Mouse (Mus musculus): ENCODE results near the gene Tgfbr3.

DNA sequence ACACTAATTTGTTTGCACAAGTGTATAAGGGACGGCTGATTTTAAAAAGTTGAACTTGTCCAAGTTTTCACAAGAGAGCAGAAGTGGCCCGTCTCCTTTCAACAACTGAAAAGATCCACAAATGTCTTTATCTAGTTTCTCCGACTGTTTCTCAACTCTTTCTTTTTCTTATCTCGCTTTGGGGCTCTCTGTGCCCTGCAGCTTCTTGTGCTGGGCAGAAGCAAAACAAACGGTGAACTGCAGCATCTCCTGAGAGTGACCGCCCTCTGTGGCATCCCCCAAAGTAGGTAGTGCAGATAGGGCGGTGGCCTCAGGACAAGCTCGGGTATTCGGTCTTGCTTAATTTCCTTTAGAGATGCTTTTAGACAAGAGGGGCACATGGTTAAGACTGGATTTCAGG lies 96.3 kb downstream of the Tgfbr3 start:
- no peak for TF ChIP-seq POLR2A (IDR thresholded peaks at IDR 0.05; ENCODE audit: low read depth, low read length)
- TF ChIP-seq CTCF (IDR thresholded peaks at IDR 0.05; ENCODE audit: extremely low read depth, insufficient read length, insufficient replicate concordance, low read depth, low read length): no peak

Measured in small intestine, adult 2 months (tissue).